Mouse (Mus musculus): Measurements from ENCODE around the gene Nudc. TPM values are rescaled to one million over a fixed set of nuclear protein-coding genes. Genes with fewer than 3 reads are reported as not detected.

The Nudc gene
- polyA plus RNA-seq, 1 experiment: 130 TPM

GRCm38 (mm10) chr4:133557041-133557717 lies 11.4 kb upstream of the Nudc start:
- Histone ChIP-seq H3K4me3 (no peak overlapping the region), H3ac (ENCODE audit: control insufficient read depth, insufficient read length) (no peak overlapping the region), H3K27me3 (ENCODE audit: control insufficient read depth, insufficient read depth, insufficient read length) (peaks cover 39% of the 10 kb centered on the region), H3K4me2 (ENCODE audit: low read depth) (no peak overlapping the region), H3K79me2 (ENCODE audit: control insufficient read depth, insufficient read depth) (no peaks in the 10 kb centered on the region), H3K36me3 (ENCODE audit: control insufficient read depth, insufficient read depth) (no peaks in the 10 kb centered on the region)
- TF ChIP-seq SRF (IDR thresholded peaks at IDR 0.05; ENCODE audit: control insufficient read depth, insufficient read length, low read depth) (no peak), TCF12 (IDR thresholded peaks at IDR 0.05; ENCODE audit: insufficient read depth, poor library complexity, severe bottlenecking) (no peak), MYOD1 (IDR thresholded peaks at IDR 0.05; ENCODE audit: control insufficient read depth in 1 of 3, insufficient read length in 2 of 3, low read depth in 2 of 3) (no peak), E2F4 (IDR thresholded peaks at IDR 0.05; ENCODE audit: insufficient read depth) (no peak), POLR2A (IDR thresholded peaks at IDR 0.05; ENCODE audit: insufficient read length, low read depth) (no peak), REST (IDR thresholded peaks at IDR 0.05; ENCODE audit: insufficient read depth, insufficient read length) (no peak), MYOG (IDR thresholded peaks at IDR 0.05; ENCODE audit: control insufficient read depth in 1 of 3, insufficient read depth in 1 of 3, insufficient read length in 2 of 3, low read depth in 2 of 3) (no peak), TCF3 (IDR thresholded peaks at IDR 0.05; ENCODE audit: insufficient read length, low read depth) (no peak), CEBPB (IDR thresholded peaks at IDR 0.05; ENCODE audit: insufficient read depth, poor library complexity, severe bottlenecking) (no peak), MAX (IDR thresholded peaks at IDR 0.05; ENCODE audit: low read depth) (no peak), USF1 (IDR thresholded peaks at IDR 0.05; ENCODE audit: low read depth) (no peak), POLR2AphosphoS2 (IDR thresholded peaks at IDR 0.05; ENCODE audit: insufficient read length, low read depth) (no peak)

DNA sequence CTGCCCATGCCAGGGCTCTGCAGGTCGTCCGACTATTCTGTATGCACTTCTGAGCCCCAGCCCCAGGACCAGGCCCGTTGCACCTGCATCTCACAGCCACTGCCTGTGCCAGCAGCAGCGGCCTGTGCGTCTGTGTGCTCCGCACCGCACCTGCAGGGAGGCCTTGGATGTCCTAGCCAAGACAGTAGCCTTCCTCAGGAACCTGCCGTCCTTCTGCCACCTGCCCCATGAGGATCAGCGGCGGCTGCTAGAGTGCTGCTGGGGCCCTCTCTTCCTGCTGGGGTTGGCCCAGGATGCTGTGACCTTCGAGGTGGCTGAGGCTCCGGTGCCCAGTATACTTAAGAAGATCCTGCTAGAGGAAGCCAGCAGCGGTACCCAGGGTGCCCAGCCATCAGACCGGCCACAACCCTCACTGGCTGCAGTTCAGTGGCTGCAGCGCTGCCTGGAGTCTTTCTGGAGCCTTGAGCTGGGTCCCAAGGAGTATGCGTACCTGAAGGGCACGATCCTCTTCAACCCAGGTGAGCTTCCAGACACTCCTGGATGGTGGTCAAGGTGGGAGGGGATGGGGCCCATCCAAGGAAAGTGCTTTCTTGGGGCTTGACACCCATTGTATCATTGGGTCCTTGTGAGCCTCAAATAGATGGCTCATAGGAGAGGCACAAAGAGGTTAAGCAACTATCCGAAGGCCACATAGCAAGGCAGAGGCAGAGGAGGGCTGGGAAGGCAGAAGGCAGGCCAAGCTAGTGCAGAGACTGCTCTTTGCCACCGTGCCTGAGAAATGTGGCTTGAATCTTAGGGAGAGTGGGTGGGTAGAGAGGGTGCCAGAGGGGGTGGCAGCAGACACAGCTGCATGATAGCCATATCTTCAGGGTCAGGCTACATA lies 7.9 kb upstream of the Nudc start:
- H3ac ChIP-seq (ENCODE audit: control insufficient read depth, insufficient read length): no peak overlapping the region
- H3K79me2 ChIP-seq (ENCODE audit: control insufficient read depth, insufficient read depth): no peaks in the 10 kb centered on the region
- no peak overlapping the region for H3K4me2 ChIP-seq (ENCODE audit: low read depth)
- TF ChIP-seq MYOG (IDR thresholded peaks at IDR 0.05; ENCODE audit: control insufficient read depth in 1 of 3, insufficient read depth in 1 of 3, insufficient read length in 2 of 3, low read depth in 2 of 3) (no peak), E2F4 (IDR thresholded peaks at IDR 0.05; ENCODE audit: insufficient read depth) (no peak), MAX (IDR thresholded peaks at IDR 0.05; ENCODE audit: low read depth) (no peak), CEBPB (IDR thresholded peaks at IDR 0.05; ENCODE audit: insufficient read depth, poor library complexity, severe bottlenecking) (no peak), POLR2A (IDR thresholded peaks at IDR 0.05; ENCODE audit: insufficient read length, low read depth) (no peak), TCF3 (IDR thresholded peaks at IDR 0.05; ENCODE audit: insufficient read length, low read depth) (no peak), USF1 (IDR thresholded peaks at IDR 0.05; ENCODE audit: low read depth) (no peak), POLR2AphosphoS2 (IDR thresholded peaks at IDR 0.05; ENCODE audit: insufficient read length, low read depth) (no peak)
- no peaks in the 10 kb centered on the region for H3K36me3 ChIP-seq (ENCODE audit: control insufficient read depth, insufficient read depth)
- no peak overlapping the region for H3K4me3 ChIP-seq
- peaks cover 39% of the 10 kb centered on the region for H3K27me3 ChIP-seq (ENCODE audit: control insufficient read depth, insufficient read depth, insufficient read length)

DNA sequence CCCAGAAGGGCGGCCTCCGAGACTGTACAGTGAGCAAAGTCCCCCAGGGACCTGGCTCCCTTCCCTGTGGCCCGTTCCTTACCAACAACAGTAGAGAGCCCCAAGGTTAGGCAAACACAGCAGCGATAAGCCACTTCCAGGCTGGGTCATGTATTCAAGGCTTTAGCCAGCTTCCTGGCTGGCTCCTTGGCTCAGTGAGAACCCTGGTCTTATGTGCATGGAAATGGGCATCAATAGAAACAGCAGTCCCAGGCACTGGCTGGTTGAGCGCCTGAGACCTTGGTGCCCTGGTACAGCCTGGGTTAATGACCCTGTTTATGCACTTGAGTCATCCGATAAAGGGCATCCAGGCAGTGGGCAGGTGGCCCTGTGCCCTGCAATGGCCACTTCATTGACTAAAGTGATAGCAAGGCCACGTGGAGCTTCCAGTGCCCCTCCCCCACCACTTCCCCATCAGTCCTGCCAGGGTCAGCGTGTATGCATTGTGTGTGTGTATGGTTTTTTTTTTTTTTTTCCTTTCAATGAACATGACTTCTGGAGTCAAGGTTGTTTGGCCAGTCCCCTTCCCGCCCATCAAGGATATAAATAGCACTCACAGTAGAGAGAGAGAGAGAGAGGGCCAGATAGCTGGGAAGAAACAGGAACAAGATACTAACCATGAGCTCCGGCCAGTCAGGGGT lies 7.1 kb upstream of the Nudc start, which contains the start of gene Nr0b2:
TSS of gene Nr0b2 (plus strand) at position 609 of the 680 bp plus-strand sequence.
- no peak for TF ChIP-seq TCF12 (IDR thresholded peaks at IDR 0.05; ENCODE audit: insufficient read depth, poor library complexity, severe bottlenecking)
- no peak for TF ChIP-seq CEBPB (IDR thresholded peaks at IDR 0.05; ENCODE audit: insufficient read depth, poor library complexity, severe bottlenecking)
- TF ChIP-seq MAX (IDR thresholded peaks at IDR 0.05; ENCODE audit: low read depth): no peak
- no peak for TF ChIP-seq SRF (IDR thresholded peaks at IDR 0.05; ENCODE audit: control insufficient read depth, insufficient read length, low read depth)
- no peak for TF ChIP-seq REST (IDR thresholded peaks at IDR 0.05; ENCODE audit: insufficient read depth, insufficient read length)
- no peak for TF ChIP-seq USF1 (IDR thresholded peaks at IDR 0.05; ENCODE audit: low read depth)
- TF ChIP-seq TCF3 (IDR thresholded peaks at IDR 0.05; ENCODE audit: insufficient read length, low read depth): no peak
- no peak for TF ChIP-seq POLR2A (IDR thresholded peaks at IDR 0.05; ENCODE audit: insufficient read length, low read depth)
- TF ChIP-seq E2F4 (IDR thresholded peaks at IDR 0.05; ENCODE audit: insufficient read depth): no peak
- no peak for TF ChIP-seq MYOD1 (IDR thresholded peaks at IDR 0.05; ENCODE audit: control insufficient read depth in 1 of 3, insufficient read length in 2 of 3, low read depth in 2 of 3)
- TF ChIP-seq MYOG (IDR thresholded peaks at IDR 0.05; ENCODE audit: control insufficient read depth in 1 of 3, insufficient read depth in 1 of 3, insufficient read length in 2 of 3, low read depth in 2 of 3): no peak
- no peak for TF ChIP-seq POLR2AphosphoS2 (IDR thresholded peaks at IDR 0.05; ENCODE audit: insufficient read length, low read depth)
- H3K79me2 ChIP-seq (ENCODE audit: control insufficient read depth, insufficient read depth): no peaks in the 10 kb centered on the region
- no peak within 1 kb of the TSS for H3K4me3 ChIP-seq
- H3K36me3 ChIP-seq (ENCODE audit: control insufficient read depth, insufficient read depth): no peaks in the 10 kb centered on the region
- H3K4me2 ChIP-seq (ENCODE audit: low read depth): no peak within 1 kb of the TSS
- H3K27me3 ChIP-seq (ENCODE audit: control insufficient read depth, insufficient read depth, insufficient read length): peaks cover 39% of the 10 kb centered on the region
- no peak within 1 kb of the TSS for H3ac ChIP-seq (ENCODE audit: control insufficient read depth, insufficient read length)

GRCm38 (mm10) chr4:133552029-133552428 lies 6.2 kb upstream of the Nudc start:
- Histone ChIP-seq H3K4me3 (no peak overlapping the region), H3ac (ENCODE audit: control insufficient read depth, insufficient read length) (no peak overlapping the region), H3K4me2 (ENCODE audit: low read depth) (no peak overlapping the region), H3K79me2 (ENCODE audit: control insufficient read depth, insufficient read depth) (no peaks in the 10 kb centered on the region), H3K36me3 (ENCODE audit: control insufficient read depth, insufficient read depth) (no peaks in the 10 kb centered on the region), H3K27me3 (ENCODE audit: control insufficient read depth, insufficient read depth, insufficient read length) (peaks cover 34% of the 10 kb centered on the region)
- no peak for TF ChIP-seq POLR2A (IDR thresholded peaks at IDR 0.05; ENCODE audit: insufficient read length, low read depth)
- no peak for TF ChIP-seq MAX (IDR thresholded peaks at IDR 0.05; ENCODE audit: low read depth)
- TF ChIP-seq REST (IDR thresholded peaks at IDR 0.05; ENCODE audit: insufficient read depth, insufficient read length): no peak
- no peak for TF ChIP-seq CEBPB (IDR thresholded peaks at IDR 0.05; ENCODE audit: insufficient read depth, poor library complexity, severe bottlenecking)
- TF ChIP-seq SRF (IDR thresholded peaks at IDR 0.05; ENCODE audit: control insufficient read depth, insufficient read length, low read depth): no peak
- no peak for TF ChIP-seq TCF3 (IDR thresholded peaks at IDR 0.05; ENCODE audit: insufficient read length, low read depth)
- no peak for TF ChIP-seq MYOG (IDR thresholded peaks at IDR 0.05; ENCODE audit: control insufficient read depth in 1 of 3, insufficient read depth in 1 of 3, insufficient read length in 2 of 3, low read depth in 2 of 3)
- no peak for TF ChIP-seq POLR2AphosphoS2 (IDR thresholded peaks at IDR 0.05; ENCODE audit: insufficient read length, low read depth)
- TF ChIP-seq TCF12 (IDR thresholded peaks at IDR 0.05; ENCODE audit: insufficient read depth, poor library complexity, severe bottlenecking): no peak
- no peak for TF ChIP-seq E2F4 (IDR thresholded peaks at IDR 0.05; ENCODE audit: insufficient read depth)
- no peak for TF ChIP-seq USF1 (IDR thresholded peaks at IDR 0.05; ENCODE audit: low read depth)
- no peak for TF ChIP-seq MYOD1 (IDR thresholded peaks at IDR 0.05; ENCODE audit: control insufficient read depth in 1 of 3, insufficient read length in 2 of 3, low read depth in 2 of 3)

Measured in myocyte (in vitro differentiated cells).